Mouse (Mus musculus) thymus, adult 2 months (tissue): Measurements from ENCODE around the gene Vwa7. TPM values are rescaled to one million over a fixed set of nuclear protein-coding genes. Genes with fewer than 3 reads are reported as not detected.

Source experiments
- DNase-seq: peaks from one replicate; pipeline ENCODE4 v3.0.0; 2021
- H3K27ac ChIP-seq: fragments of 200-500 bp; 2 replicates; pipeline ENCODE4 v1.5.1; 2012; ENCODE audit warnings: low read length, control low read depth; ENCODE audit not compliant: control insufficient read depth, insufficient read depth
- H3K27me3 ChIP-seq: fragments of 200-500 bp; 2 replicates; pipeline ENCODE4 v1.6.1; 2012; ENCODE audit warnings: mild to moderate bottlenecking, low read length, moderate library complexity, mixed read lengths; ENCODE audit not compliant: control insufficient read depth, insufficient read depth
- H3K36me3 ChIP-seq: fragments of 200-500 bp; 2 replicates; pipeline ENCODE4 v1.6.1; 2012; ENCODE audit warnings: mild to moderate bottlenecking, low read length, moderate library complexity; ENCODE audit not compliant: control insufficient read depth, insufficient read depth
- H3K4me1 ChIP-seq: fragments of 200-500 bp; replicated peaks from 2 replicates; pipeline ENCODE4 v1.6.1; 2012; ENCODE audit warnings: low read length; ENCODE audit not compliant: control insufficient read depth, insufficient read depth
- H3K4me3 ChIP-seq: fragments of 200-500 bp; 2 replicates; pipeline ENCODE4 v1.5.1; 2012; ENCODE audit warnings: mild to moderate bottlenecking, low read length, control low read depth, moderate library complexity; ENCODE audit not compliant: control insufficient read depth, insufficient read depth
- CTCF ChIP-seq: fragments of 200-500 bp; IDR thresholded peaks from 2 replicates; pipeline ENCODE4 v1.5.1; 2012; ENCODE audit warnings: mild to moderate bottlenecking, control low read depth, low read length, moderate library complexity, borderline replicate concordance; ENCODE audit not compliant: control insufficient read depth, poor library complexity, insufficient read depth; ENCODE audit errors: extremely low read depth
- POLR2A ChIP-seq: fragments of 200-500 bp; IDR thresholded peaks from 2 replicates; pipeline ENCODE4 v1.6.1; 2012; ENCODE audit warnings: mild to moderate bottlenecking, low read length, control low read depth, moderate library complexity; ENCODE audit not compliant: control insufficient read depth, poor library complexity, insufficient read depth; ENCODE audit errors: extremely low read depth
- WGBS: fragments of 180-500 bp; shearing (Covaris S2); methylation state at CpG from one replicate; pipeline ENCODE4 v1.1.7; 2018; 5-methylcytosine and 5-hydroxymethylcytosine counted together
- polyA plus RNA-seq: library from polyadenylated mRNA; depleted of rRNA; stranded (reverse); fragments of >200 nt; gene quantifications from 2 replicates; pipeline ENCODE4 v1.2.3, GENCODE M21; 2012

Gene Vwa7
- polyA plus RNA-seq, 1 experiment, result 1.5 TPM

- H3K36me3 ChIP-seq, result peaks cover 1% of the 10 kb centered on the region
- H3K4me3 ChIP-seq, result no peak overlapping the region
- no peak for DNase-seq
- peaks cover 18% of the 10 kb centered on the region for H3K4me1 ChIP-seq
- TF ChIP-seq POLR2A (no peak), CTCF (no peak)
- H3K27me3 ChIP-seq, result peaks cover 16% of the 10 kb centered on the region
- WGBS, result 97% methylated on average over 3 of the region's 3 CpGs
- H3K27ac ChIP-seq, result no peak overlapping the region
Measured at GRCm38 (mm10) chr17:35063466-35063865, 47.1 kb downstream of the Vwa7 start.

GRCm38 (mm10) chr17:35064378-35064877 is 48.0 kb downstream of the Vwa7 start:
- DNase-seq, result no peak
- H3K27ac ChIP-seq, result no peak overlapping the region
- TF ChIP-seq CTCF (no peak), POLR2A (no peak)
- H3K4me1 ChIP-seq, result peaks cover 11% of the 10 kb centered on the region
- H3K36me3 ChIP-seq, result no peaks in the 10 kb centered on the region
- 58% methylated on average over 10 of the region's 10 CpGs for WGBS
- no peak overlapping the region for H3K4me3 ChIP-seq
- H3K27me3 ChIP-seq, result peaks cover 16% of the 10 kb centered on the region

GRCm38 (mm10) chr17:35064951-35065947 is 48.9 kb downstream of the Vwa7 start, which contains the start of gene Ly6g6c:
Gene Ly6g6c (plus strand): TSS chr17:35065388.
- no peak for TF ChIP-seq POLR2A
- TF ChIP-seq CTCF, result no peak
- Histone ChIP-seq H3K36me3 (no peaks in the 10 kb centered on the region), H3K4me3 (peak within 1 kb of the TSS; percentile 32), H3K4me1 (peaks cover 16% of the 10 kb centered on the region), H3K27ac (no peak within 1 kb of the TSS), H3K27me3 (peaks cover 16% of the 10 kb centered on the region)
- no peak for DNase-seq
- WGBS, result 5% methylated on average over 48 of the region's 48 CpGs

- H3K4me1 ChIP-seq, result peaks cover 23% of the 10 kb centered on the region
- H3K27ac ChIP-seq, result no peak within 1 kb of the TSS
- peak within 1 kb of the TSS; percentile 32 for H3K4me3 ChIP-seq
- no peak for DNase-seq
- WGBS, result 64% methylated on average over 10 of the region's 10 CpGs
- H3K36me3 ChIP-seq, result no peaks in the 10 kb centered on the region
- TF ChIP-seq POLR2A (no peak), CTCF (no peak)
- peaks cover 16% of the 10 kb centered on the region for H3K27me3 ChIP-seq
Measured at GRCm38 (mm10) chr17:35066084-35066483, 49.7 kb downstream of the Vwa7 start, which contains the start of gene Mpig6b. Gene Mpig6b (minus strand): TSS chr17:35066184.

GRCm38 (mm10) chr17:35068213-35068914 is 52.0 kb downstream of the Vwa7 start:
- WGBS, result 68% methylated on average over 17 of the region's 17 CpGs
- Histone ChIP-seq H3K36me3 (no peaks in the 10 kb centered on the region), H3K27me3 (peaks cover 16% of the 10 kb centered on the region), H3K27ac (no peak overlapping the region), H3K4me1 (peaks cover 31% of the 10 kb centered on the region), H3K4me3 (no peak overlapping the region)
- TF ChIP-seq CTCF (no peak), POLR2A (no peak)
- DNase-seq, result no peak

GRCm38 (mm10) chr17:35070556-35071229 is 54.3 kb downstream of the Vwa7 start:
- Histone ChIP-seq H3K36me3 (no peaks in the 10 kb centered on the region), H3K27ac (peak overlapping the region; percentile 93), H3K27me3 (peaks cover 5% of the 10 kb centered on the region; the same call in 1 of the 2 replicates), H3K4me1 (peaks cover 32% of the 10 kb centered on the region), H3K4me3 (no peak overlapping the region)
- no peak for TF ChIP-seq CTCF
- TF ChIP-seq POLR2A, result no peak
- 43% methylated on average over 6 of the region's 6 CpGs for WGBS
- DNase-seq, result peak; percentile 67
